In the genomic region with DNA sequence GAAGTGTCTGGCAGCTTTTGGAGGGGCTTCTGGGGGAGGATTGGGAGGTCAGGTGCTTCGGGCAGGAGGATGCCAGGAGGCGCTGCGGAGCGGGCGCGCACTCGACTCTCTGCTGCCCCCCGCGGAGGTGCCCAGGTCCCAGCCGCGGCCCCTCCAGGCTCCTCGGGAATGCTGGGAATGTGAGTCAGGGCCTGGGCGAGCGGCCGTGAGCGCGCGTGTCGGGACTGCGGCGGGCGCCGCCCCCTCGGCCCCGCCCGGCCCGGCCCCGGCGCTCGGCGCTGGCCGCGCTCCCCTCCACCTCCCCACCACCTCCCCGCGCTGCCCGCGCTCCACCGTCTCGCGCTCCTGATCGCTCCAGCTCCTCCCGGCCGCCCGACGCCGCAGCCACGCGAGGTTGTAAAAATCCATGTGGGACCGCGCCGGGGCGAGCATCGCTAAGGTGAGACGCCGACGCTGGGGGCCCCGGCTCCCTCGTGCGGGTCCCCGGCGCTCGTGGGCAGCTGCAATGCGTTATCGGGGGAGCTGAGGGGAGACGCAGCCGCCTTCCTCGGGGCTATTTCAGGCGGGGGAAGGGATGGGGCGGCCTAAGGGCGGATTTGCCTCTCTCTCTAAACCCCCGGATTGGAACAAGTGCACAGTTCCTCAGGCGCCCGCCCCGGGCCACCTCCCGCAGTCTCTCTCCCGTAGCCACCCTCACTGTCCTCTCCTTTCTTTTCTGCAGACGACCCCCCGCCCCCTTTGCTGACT, we compare ENCODE assay signal across 8 mouse cellular contexts. TPM values are rescaled to one million over a fixed set of nuclear protein-coding genes. Genes with fewer than 3 reads are reported as not detected.
DNase-seq lines count a peak whose midpoint lies in the region; ATAC-seq lines count a peak whose summit lies in the region.

Gene Erc2 (plus strand): TSS at position 253 of the 747 bp plus-strand sequence.

- H3K9ac ChIP-seq in heart, embryonic 12.5 days, result peak within 1 kb of the TSS; percentile 83
- H3K9ac ChIP-seq in liver, embryonic 11.5 days (ENCODE audit: low read depth, low read length), result peak within 1 kb of the TSS; percentile 51; the same call in 1 of the 2 replicates
- H3K9ac ChIP-seq in neural tube, embryonic 13.5 days, result peak within 1 kb of the TSS; percentile 92

- DNase-seq in 3T3-L1 (ENCODE audit: low read depth, low spot score), result peak; percentile 68
- peak; percentile 94 for DNase-seq in brain, adult 2 months (ENCODE audit: low read depth, low spot score)
- DNase-seq in fibroblast of lung, adult 2 months (ENCODE audit: low read depth), result peak; percentile 15
- peak; percentile 87 for DNase-seq in kidney, postnatal 10 days
- DNase-seq in liver, embryonic 11.5 days (ENCODE audit: low spot score), result peak; percentile 63
- DNase-seq in urinary bladder, postnatal 14 days (ENCODE audit: low spot score), result peak; percentile 71

- ATAC-seq in heart, embryonic 12.5 days (ENCODE audit: insufficient number of reproducible peaks, low FRiP score), result peak; percentile 93
- peak; percentile 63 for ATAC-seq in liver, embryonic 11.5 days (replicated peaks; ENCODE audit: low FRiP score)
- peak; percentile 97 for ATAC-seq in neural tube, embryonic 13.5 days (ENCODE audit: low read depth)

- no peaks in the 10 kb centered on the region for H3K36me3 ChIP-seq in heart, embryonic 12.5 days
- no peaks in the 10 kb centered on the region for H3K36me3 ChIP-seq in liver, embryonic 11.5 days (ENCODE audit: control insufficient read depth, insufficient read depth, low read length)
- 0 out of 2 replicates have a peak, but pooled peaks cover 4% of the 10 kb centered on the region for H3K36me3 ChIP-seq in neural tube, embryonic 13.5 days

- 0 out of 2 replicates have a peak, but pooled peaks cover 2% of the 10 kb centered on the region for H3K4me1 ChIP-seq in heart, embryonic 12.5 days (replicated peaks)
- no peaks in the 10 kb centered on the region; the same call in 1 of the 2 replicates for H3K4me1 ChIP-seq in liver, embryonic 11.5 days (replicated peaks; ENCODE audit: control insufficient read depth, insufficient read depth, low read length)
- peaks cover 17% of the 10 kb centered on the region for H3K4me1 ChIP-seq in neural tube, embryonic 13.5 days (replicated peaks)

- WGBS in heart, embryonic 12.5 days, result under 1% methylated on average over 77 of the region's 78 CpGs
- 1% methylated on average over 72 of the region's 78 CpGs for WGBS in liver, embryonic 11.5 days
- under 1% methylated on average over 60 of the region's 78 CpGs for WGBS in neural tube, embryonic 13.5 days

- H3K4me3 ChIP-seq in heart, embryonic 12.5 days, result peak within 1 kb of the TSS; percentile 74
- peak within 1 kb of the TSS; percentile 59 for H3K4me3 ChIP-seq in liver, embryonic 11.5 days (ENCODE audit: low read depth, low read length)
- peak within 1 kb of the TSS; percentile 71 for H3K4me3 ChIP-seq in neural tube, embryonic 13.5 days

- H3K9me3 ChIP-seq in heart, embryonic 12.5 days (replicated peaks), result no peaks in the 10 kb centered on the region
- no peaks in the 10 kb centered on the region for H3K9me3 ChIP-seq in liver, embryonic 11.5 days (ENCODE audit: control insufficient read depth, low read length)
- H3K9me3 ChIP-seq in neural tube, embryonic 13.5 days, result no peaks in the 10 kb centered on the region

- peak within 1 kb of the TSS; percentile 96 for H3K4me2 ChIP-seq in heart, embryonic 12.5 days
- peak within 1 kb of the TSS; percentile 70 for H3K4me2 ChIP-seq in liver, embryonic 11.5 days
- peak within 1 kb of the TSS; percentile 77 for H3K4me2 ChIP-seq in neural tube, embryonic 13.5 days

- H3K27ac ChIP-seq in heart, embryonic 12.5 days (ENCODE audit: poor library complexity, severe bottlenecking), result peak within 1 kb of the TSS; percentile 49; the same call in 1 of the 2 replicates
- no peak within 1 kb of the TSS for H3K27ac ChIP-seq in liver, embryonic 11.5 days (ENCODE audit: low read depth, low read length)
- H3K27ac ChIP-seq in neural tube, embryonic 13.5 days (replicated peaks), result peak within 1 kb of the TSS; percentile 90

- H3K27me3 ChIP-seq in heart, embryonic 12.5 days (replicated peaks), result peaks cover 9% of the 10 kb centered on the region; the same call in 1 of the 2 replicates
- peaks cover 32% of the 10 kb centered on the region for H3K27me3 ChIP-seq in liver, embryonic 11.5 days (replicated peaks; ENCODE audit: control insufficient read depth, insufficient read depth, low read length)
- no peaks in the 10 kb centered on the region; the same call in 1 of the 2 replicates for H3K27me3 ChIP-seq in neural tube, embryonic 13.5 days

RNA-seq across cellular contexts. Expression of gene Erc2, which starts in this region (rescaled TPM):
- polyA plus RNA-seq in heart, embryonic 12.5 days (2016; fragmentation: Nextera tagmentation; extraction: Ambion mirVana), result 3.9 and 4.3 TPM in 2 replicates
- 1.6 and 2.0 TPM in 2 replicates for polyA plus RNA-seq in liver, embryonic 11.5 days (2014; fragmentation: Nextera tagmentation; extraction: Ambion mirVana)
- polyA plus RNA-seq in neural tube, embryonic 13.5 days (2015; fragmentation: Nextera tagmentation; extraction: Ambion mirVana), result 58.0 and 62.6 TPM in 2 replicates

Comparison
In these comparisons a context has a peak if more than half of its experiments do, and no peak if none do; other contexts are left out.
1. RNA of gene Erc2 (polyA plus RNA-seq): 58.0 to 62.6 TPM in neural tube, embryonic 13.5 days; 3.9 to 4.3 TPM in heart, embryonic 12.5 days and 1.6 to 2.0 TPM in liver, embryonic 11.5 days; every median in the first group is over 10 times any median in the second.
2. DNase-seq: peak in every context shown above with its lines; median percentile 94 in brain, adult 2 months; 87 in kidney, postnatal 10 days; 71 in urinary bladder, postnatal 14 days; 68 in 3T3-L1; 63 in liver, embryonic 11.5 days; 15 in fibroblast of lung, adult 2 months.
3. Peak in every context shown above with its lines, with median percentiles within 50 percentile points of each other: ATAC-seq, H3K4me2 ChIP-seq, H3K4me3 ChIP-seq and H3K9ac ChIP-seq.